Mouse (Mus musculus): ENCODE data around the gene Fam78a. TPM values are rescaled to one million over a fixed set of nuclear protein-coding genes. Genes with fewer than 3 reads are reported as not detected.
A peak's percentile ranks its signal among the peaks of the same experiment; 100 is the strongest.

Fam78a gene
- polyA plus RNA-seq, 1 experiment from 2014 or later = 1.9 TPM

- Histone ChIP-seq H3K36me3 (replicated peaks; ENCODE audit: control insufficient read depth, insufficient read depth, low read depth, low read length) (no peaks in the 10 kb centered on the region), H3K9me3 (replicated peaks; ENCODE audit: control insufficient read depth, low read length) (no peaks in the 10 kb centered on the region), H3K27me3 (ENCODE audit: control insufficient read depth, insufficient read depth, low read length) (peaks cover 44% of the 10 kb centered on the region), H3K9ac (replicated peaks; ENCODE audit: low read length) (peak overlapping the region; percentile 51), H3K4me2 (ENCODE audit: low read depth, low read length) (peak overlapping the region; percentile 100), H3K4me1 (ENCODE audit: control insufficient read depth, insufficient read depth, low read length) (peaks cover 14% of the 10 kb centered on the region), H3K4me3 (ENCODE audit: low read depth, low read length) (peak overlapping the region; percentile 68), H3K27ac (replicated peaks; ENCODE audit: low read depth, low read length) (no peak overlapping the region)
- ATAC-seq (replicated peaks; ENCODE audit: insufficient number of reproducible peaks, low FRiP score, low TSS enrichment, low read depth) (no peak), DNase-seq (ENCODE audit: low spot score) (peak; percentile 48)
- WGBS = under 1% methylated on average over 91 of the region's 91 CpGs
Measured at GRCm38 (mm10) chr2:32083159-32084011, 1.3 kb downstream of the Fam78a start.

- 44% methylated on average over 2 of the region's 2 CpGs for WGBS
- DNase-seq (ENCODE audit: low spot score) = no peak
- H3K4me2 ChIP-seq (ENCODE audit: low read depth, low read length) = peak overlapping the region; percentile 21
- H3K36me3 ChIP-seq (replicated peaks; ENCODE audit: control insufficient read depth, insufficient read depth, low read depth, low read length) = no peaks in the 10 kb centered on the region
- H3K9me3 ChIP-seq (replicated peaks; ENCODE audit: control insufficient read depth, low read length) = no peaks in the 10 kb centered on the region
- no peak overlapping the region for H3K27ac ChIP-seq (replicated peaks; ENCODE audit: low read depth, low read length)
- ATAC-seq (replicated peaks; ENCODE audit: insufficient number of reproducible peaks, low FRiP score, low TSS enrichment, low read depth) = no peak
- peak overlapping the region; percentile 13; the same call in 1 of the 2 replicates for H3K9ac ChIP-seq (replicated peaks; ENCODE audit: low read length)
- peaks cover 34% of the 10 kb centered on the region for H3K27me3 ChIP-seq (ENCODE audit: control insufficient read depth, insufficient read depth, low read length)
- H3K4me3 ChIP-seq (ENCODE audit: low read depth, low read length) = peak overlapping the region; percentile 68; the same call in 1 of the 2 replicates
- H3K4me1 ChIP-seq (ENCODE audit: control insufficient read depth, insufficient read depth, low read length) = peaks cover 11% of the 10 kb centered on the region
Measured at GRCm38 (mm10) chr2:32082229-32082628, 2.4 kb downstream of the Fam78a start.

GRCm38 (mm10) chr2:32081296-32081929 lies 3.2 kb downstream of the Fam78a start:
- H3K4me2 ChIP-seq (ENCODE audit: low read depth, low read length) = no peak overlapping the region
- 86% methylated on average over 14 of the region's 14 CpGs for WGBS
- no peaks in the 10 kb centered on the region for H3K36me3 ChIP-seq (replicated peaks; ENCODE audit: control insufficient read depth, insufficient read depth, low read depth, low read length)
- H3K9ac ChIP-seq (replicated peaks; ENCODE audit: low read length) = no peak overlapping the region
- H3K4me3 ChIP-seq (ENCODE audit: low read depth, low read length) = no peak overlapping the region
- ATAC-seq (replicated peaks; ENCODE audit: insufficient number of reproducible peaks, low FRiP score, low TSS enrichment, low read depth) (no peak), DNase-seq (ENCODE audit: low spot score) (no peak)
- no peak overlapping the region for H3K27ac ChIP-seq (replicated peaks; ENCODE audit: low read depth, low read length)
- peaks cover 34% of the 10 kb centered on the region for H3K27me3 ChIP-seq (ENCODE audit: control insufficient read depth, insufficient read depth, low read length)
- H3K9me3 ChIP-seq (replicated peaks; ENCODE audit: control insufficient read depth, low read length) = no peaks in the 10 kb centered on the region
- H3K4me1 ChIP-seq (ENCODE audit: control insufficient read depth, insufficient read depth, low read length) = peaks cover 11% of the 10 kb centered on the region

GRCm38 (mm10) chr2:32080681-32081080 lies 4.0 kb downstream of the Fam78a start:
- ATAC-seq (replicated peaks; ENCODE audit: insufficient number of reproducible peaks, low FRiP score, low TSS enrichment, low read depth) = no peak
- Histone ChIP-seq H3K4me3 (ENCODE audit: low read depth, low read length) (no peak overlapping the region), H3K9me3 (replicated peaks; ENCODE audit: control insufficient read depth, low read length) (no peaks in the 10 kb centered on the region), H3K27me3 (ENCODE audit: control insufficient read depth, insufficient read depth, low read length) (peaks cover 31% of the 10 kb centered on the region), H3K4me2 (ENCODE audit: low read depth, low read length) (no peak overlapping the region), H3K36me3 (replicated peaks; ENCODE audit: control insufficient read depth, insufficient read depth, low read depth, low read length) (no peaks in the 10 kb centered on the region), H3K27ac (replicated peaks; ENCODE audit: low read depth, low read length) (no peak overlapping the region), H3K4me1 (ENCODE audit: control insufficient read depth, insufficient read depth, low read length) (peaks cover 11% of the 10 kb centered on the region), H3K9ac (replicated peaks; ENCODE audit: low read length) (no peak overlapping the region)
- DNase-seq (ENCODE audit: low spot score) = no peak
- WGBS = 92% methylated on average over 3 of the region's 3 CpGs

GRCm38 (mm10) chr2:32079191-32079725 lies 5.4 kb downstream of the Fam78a start:
- Histone ChIP-seq H3K27me3 (ENCODE audit: control insufficient read depth, insufficient read depth, low read length) (peaks cover 25% of the 10 kb centered on the region), H3K4me3 (ENCODE audit: low read depth, low read length) (no peak overlapping the region), H3K36me3 (replicated peaks; ENCODE audit: control insufficient read depth, insufficient read depth, low read depth, low read length) (no peaks in the 10 kb centered on the region), H3K27ac (replicated peaks; ENCODE audit: low read depth, low read length) (no peak overlapping the region), H3K4me1 (ENCODE audit: control insufficient read depth, insufficient read depth, low read length) (peaks cover 11% of the 10 kb centered on the region), H3K9me3 (replicated peaks; ENCODE audit: control insufficient read depth, low read length) (no peaks in the 10 kb centered on the region), H3K4me2 (ENCODE audit: low read depth, low read length) (no peak overlapping the region), H3K9ac (replicated peaks; ENCODE audit: low read length) (no peak overlapping the region)
- DNase-seq (ENCODE audit: low spot score) = no peak
- ATAC-seq (replicated peaks; ENCODE audit: insufficient number of reproducible peaks, low FRiP score, low TSS enrichment, low read depth) = no peak
- WGBS = 91% methylated on average over 14 of the region's 14 CpGs

GRCm38 (mm10) chr2:32078522-32078921 lies 6.1 kb downstream of the Fam78a start:
- no peak for DNase-seq (ENCODE audit: low spot score)
- no peak overlapping the region for H3K4me2 ChIP-seq (ENCODE audit: low read depth, low read length)
- H3K9me3 ChIP-seq (replicated peaks; ENCODE audit: control insufficient read depth, low read length) = no peaks in the 10 kb centered on the region
- no peak overlapping the region for H3K4me3 ChIP-seq (ENCODE audit: low read depth, low read length)
- H3K9ac ChIP-seq (replicated peaks; ENCODE audit: low read length) = no peak overlapping the region
- H3K27me3 ChIP-seq (ENCODE audit: control insufficient read depth, insufficient read depth, low read length) = peaks cover 18% of the 10 kb centered on the region
- WGBS = 33% methylated on average over 8 of the region's 8 CpGs
- H3K4me1 ChIP-seq (ENCODE audit: control insufficient read depth, insufficient read depth, low read length) = peaks cover 4% of the 10 kb centered on the region
- ATAC-seq (replicated peaks; ENCODE audit: insufficient number of reproducible peaks, low FRiP score, low TSS enrichment, low read depth) = no peak
- H3K27ac ChIP-seq (replicated peaks; ENCODE audit: low read depth, low read length) = no peak overlapping the region
- no peaks in the 10 kb centered on the region for H3K36me3 ChIP-seq (replicated peaks; ENCODE audit: control insufficient read depth, insufficient read depth, low read depth, low read length)

- Histone ChIP-seq H3K27me3 (ENCODE audit: control insufficient read depth, insufficient read depth, low read length) (peaks cover 10% of the 10 kb centered on the region), H3K4me2 (ENCODE audit: low read depth, low read length) (no peak overlapping the region), H3K4me1 (ENCODE audit: control insufficient read depth, insufficient read depth, low read length) (no peaks in the 10 kb centered on the region), H3K9ac (replicated peaks; ENCODE audit: low read length) (no peak overlapping the region), H3K9me3 (replicated peaks; ENCODE audit: control insufficient read depth, low read length) (no peaks in the 10 kb centered on the region), H3K27ac (replicated peaks; ENCODE audit: low read depth, low read length) (no peak overlapping the region), H3K36me3 (replicated peaks; ENCODE audit: control insufficient read depth, insufficient read depth, low read depth, low read length) (no peaks in the 10 kb centered on the region), H3K4me3 (ENCODE audit: low read depth, low read length) (no peak overlapping the region)
- 88% methylated on average over 10 of the region's 10 CpGs for WGBS
- DNase-seq (ENCODE audit: low spot score) = no peak
- ATAC-seq (replicated peaks; ENCODE audit: insufficient number of reproducible peaks, low FRiP score, low TSS enrichment, low read depth) = no peak
Measured at GRCm38 (mm10) chr2:32077744-32078143, 6.9 kb downstream of the Fam78a start.

- Histone ChIP-seq H3K27ac (replicated peaks; ENCODE audit: low read depth, low read length) (no peak overlapping the region), H3K4me3 (ENCODE audit: low read depth, low read length) (no peak overlapping the region), H3K4me1 (ENCODE audit: control insufficient read depth, insufficient read depth, low read length) (no peaks in the 10 kb centered on the region), H3K4me2 (ENCODE audit: low read depth, low read length) (no peak overlapping the region), H3K9me3 (replicated peaks; ENCODE audit: control insufficient read depth, low read length) (no peaks in the 10 kb centered on the region), H3K9ac (replicated peaks; ENCODE audit: low read length) (no peak overlapping the region), H3K27me3 (ENCODE audit: control insufficient read depth, insufficient read depth, low read length) (no peaks in the 10 kb centered on the region), H3K36me3 (replicated peaks; ENCODE audit: control insufficient read depth, insufficient read depth, low read depth, low read length) (no peaks in the 10 kb centered on the region)
- ATAC-seq (replicated peaks; ENCODE audit: insufficient number of reproducible peaks, low FRiP score, low TSS enrichment, low read depth) = no peak
- WGBS = 55% methylated on average over 7 of the region's 7 CpGs
- no peak for DNase-seq (ENCODE audit: low spot score)
Measured at GRCm38 (mm10) chr2:32075368-32075767, 9.3 kb downstream of the Fam78a start.

Data from embryonic facial prominence, embryonic 11.5 days (tissue).